Mouse (Mus musculus) telencephalon, adult 2 months (tissue): ENCODE data around the gene Chrm4.
A peak's percentile ranks its signal among the peaks of the same experiment; 100 is the strongest.

Experiments
- DNase-seq: peaks from one replicate; pipeline ENCODE4 v3.0.0-alpha.2; 2011; ENCODE audit warnings: low read depth, low spot score

Gene Chrm4

DNA sequence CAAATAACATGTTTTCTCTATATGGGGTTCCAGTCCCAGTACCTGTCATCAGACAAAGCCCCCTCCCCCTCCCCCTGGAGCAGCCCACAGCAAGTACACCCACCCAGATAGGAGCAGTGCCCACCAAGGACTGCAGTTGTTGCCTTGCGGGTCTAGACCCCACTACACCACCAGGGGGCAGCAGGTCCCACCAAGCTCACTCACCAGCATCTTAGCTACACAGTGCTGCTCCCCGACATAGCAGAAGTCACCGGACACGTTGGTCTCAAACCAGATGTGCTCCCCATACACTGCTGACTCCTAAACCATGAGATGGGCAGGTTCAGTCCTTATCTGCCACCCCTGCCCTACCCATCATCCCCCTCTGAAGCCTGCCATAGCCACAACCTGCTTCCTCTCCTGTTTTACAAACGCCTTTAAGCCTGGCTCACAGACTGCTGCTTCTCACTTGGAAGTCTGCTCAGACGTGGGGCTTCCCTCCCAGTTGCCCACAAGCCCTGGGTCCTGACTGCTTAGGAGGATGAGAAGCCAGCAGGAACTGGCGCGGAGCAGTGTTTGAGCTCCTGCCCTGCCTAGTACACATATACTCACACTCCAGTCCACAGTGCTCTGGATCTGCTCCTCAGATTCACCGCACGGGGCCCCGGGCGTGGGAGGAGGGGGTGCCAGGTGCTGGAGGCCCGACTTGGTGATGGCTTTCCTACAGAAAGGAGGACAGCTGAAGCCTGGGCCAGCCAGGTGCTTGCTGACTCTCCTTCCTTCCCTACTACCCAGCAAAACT lies 17.3 kb downstream of the Chrm4 start:
- DNase-seq: no peak

DNA sequence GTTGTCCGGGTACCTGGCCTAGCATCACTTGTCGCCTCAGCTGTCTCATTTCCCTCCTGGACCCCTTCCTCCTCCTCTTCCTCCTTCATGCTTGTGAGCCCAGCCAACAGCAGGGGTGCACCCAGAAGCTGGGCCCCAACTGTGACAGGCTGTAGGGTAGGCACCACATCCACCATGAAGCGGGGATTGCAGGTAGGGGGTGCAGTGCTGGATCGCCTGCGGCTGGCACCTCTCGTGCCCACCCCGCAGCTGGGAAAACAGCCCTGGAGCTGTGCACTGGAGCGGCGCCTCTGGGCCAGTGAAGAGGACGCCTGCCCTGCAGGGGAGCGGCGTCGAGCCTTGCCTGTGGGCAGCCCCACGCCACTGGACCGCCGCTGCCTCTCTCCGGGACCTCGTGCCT lies 18.4 kb downstream of the Chrm4 start, which contains the start of gene Gm9821:
Gm9821 (plus strand) TSS at position 221 of the 400 bp plus-strand sequence.
- no peak for DNase-seq

DNA sequence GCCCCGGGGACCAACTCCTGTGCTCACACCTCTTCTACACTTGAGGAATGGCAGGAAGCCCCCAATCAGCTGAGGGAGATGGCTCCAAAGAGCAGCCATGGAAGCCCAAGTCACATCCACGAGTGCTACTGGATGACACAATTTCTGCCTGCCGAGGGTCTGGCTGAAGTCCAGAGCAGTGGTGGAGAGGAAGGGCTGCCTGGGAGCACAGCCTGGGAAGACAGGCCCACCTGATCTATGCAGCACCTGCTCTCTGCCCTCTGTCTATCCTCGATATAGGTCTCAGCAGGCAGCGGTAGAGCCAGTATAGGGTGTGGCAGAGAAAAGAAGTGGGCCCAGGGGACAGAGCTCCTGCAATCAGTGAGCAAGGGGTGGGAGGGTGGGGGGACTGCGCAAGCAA lies 19.8 kb downstream of the Chrm4 start:
- DNase-seq: no peak

DNA sequence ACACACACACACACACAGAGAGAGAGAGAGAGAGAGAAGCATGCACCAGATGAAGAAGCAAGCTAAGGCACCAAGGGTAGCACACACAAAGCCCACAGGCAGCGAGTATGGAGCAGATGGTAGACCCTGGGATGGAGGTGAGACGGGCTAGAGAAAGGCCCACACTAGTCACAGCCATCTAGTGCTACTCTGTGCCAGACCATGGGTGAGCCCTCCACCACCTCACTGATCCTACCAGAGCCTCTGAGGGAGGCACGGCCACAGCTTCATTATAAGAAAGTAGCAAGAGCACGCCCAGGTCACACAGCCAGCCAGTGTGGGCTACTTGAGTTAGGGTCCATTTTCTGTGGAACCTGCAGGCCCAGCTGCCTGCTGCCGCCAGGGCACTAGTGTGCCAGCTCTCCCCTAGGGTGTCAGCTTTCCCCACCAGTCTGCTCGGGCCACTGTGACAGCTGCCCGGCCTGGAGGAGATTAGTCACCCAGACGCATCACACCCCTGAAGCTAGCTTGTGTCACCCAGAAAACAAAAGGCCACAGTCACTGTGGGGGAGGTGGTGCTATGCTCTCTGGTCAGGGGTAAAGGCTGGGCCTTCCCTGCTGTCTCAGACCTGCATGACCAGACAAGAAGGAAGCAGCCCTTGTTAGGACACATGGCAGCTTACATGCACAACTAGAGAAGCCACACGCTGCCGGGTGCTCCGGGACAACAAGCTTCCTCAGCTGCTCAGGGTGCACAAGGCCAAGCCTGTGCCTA lies 20.5 kb downstream of the Chrm4 start:
- no peak for DNase-seq

DNA sequence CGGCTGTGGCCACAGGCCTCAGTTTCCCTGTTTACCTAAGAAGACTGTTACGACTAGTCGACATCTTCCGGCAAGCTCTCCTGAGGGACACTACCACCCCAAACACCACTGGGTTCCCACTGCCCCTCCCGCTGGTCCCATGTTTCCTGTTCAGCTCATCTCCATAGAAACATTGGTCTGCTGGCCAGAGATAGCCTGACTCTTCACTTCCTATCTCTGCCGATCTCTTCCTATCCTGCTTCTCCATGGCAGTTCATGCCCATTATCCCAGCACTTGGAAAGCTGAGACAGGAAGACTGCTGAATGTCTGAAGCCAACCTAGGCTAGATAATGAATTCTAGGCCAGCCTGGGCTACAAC lies 21.1 kb downstream of the Chrm4 start:
- DNase-seq: no peak

DNA sequence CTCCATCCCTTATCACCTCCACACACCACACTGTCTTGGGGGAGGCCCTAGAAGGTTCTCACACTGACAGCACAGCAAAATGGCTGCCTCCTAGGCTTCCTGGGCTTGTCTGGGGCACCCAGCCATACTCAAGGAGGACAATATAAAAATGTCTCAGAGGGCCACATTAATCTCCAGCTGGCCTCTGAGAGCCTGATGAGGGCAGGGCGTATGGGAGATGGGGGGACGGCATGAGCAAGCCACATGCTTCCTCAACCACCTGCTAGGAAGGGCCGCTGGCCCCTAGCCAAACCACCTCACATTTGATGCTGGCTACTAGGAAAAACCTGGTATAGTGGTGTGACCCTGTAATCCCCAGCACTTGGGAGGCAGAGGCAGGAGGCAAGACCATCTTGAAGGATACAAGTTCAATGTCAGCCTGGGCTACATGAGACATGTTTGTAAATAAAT lies 21.8 kb downstream of the Chrm4 start:
- DNase-seq: no peak

DNA sequence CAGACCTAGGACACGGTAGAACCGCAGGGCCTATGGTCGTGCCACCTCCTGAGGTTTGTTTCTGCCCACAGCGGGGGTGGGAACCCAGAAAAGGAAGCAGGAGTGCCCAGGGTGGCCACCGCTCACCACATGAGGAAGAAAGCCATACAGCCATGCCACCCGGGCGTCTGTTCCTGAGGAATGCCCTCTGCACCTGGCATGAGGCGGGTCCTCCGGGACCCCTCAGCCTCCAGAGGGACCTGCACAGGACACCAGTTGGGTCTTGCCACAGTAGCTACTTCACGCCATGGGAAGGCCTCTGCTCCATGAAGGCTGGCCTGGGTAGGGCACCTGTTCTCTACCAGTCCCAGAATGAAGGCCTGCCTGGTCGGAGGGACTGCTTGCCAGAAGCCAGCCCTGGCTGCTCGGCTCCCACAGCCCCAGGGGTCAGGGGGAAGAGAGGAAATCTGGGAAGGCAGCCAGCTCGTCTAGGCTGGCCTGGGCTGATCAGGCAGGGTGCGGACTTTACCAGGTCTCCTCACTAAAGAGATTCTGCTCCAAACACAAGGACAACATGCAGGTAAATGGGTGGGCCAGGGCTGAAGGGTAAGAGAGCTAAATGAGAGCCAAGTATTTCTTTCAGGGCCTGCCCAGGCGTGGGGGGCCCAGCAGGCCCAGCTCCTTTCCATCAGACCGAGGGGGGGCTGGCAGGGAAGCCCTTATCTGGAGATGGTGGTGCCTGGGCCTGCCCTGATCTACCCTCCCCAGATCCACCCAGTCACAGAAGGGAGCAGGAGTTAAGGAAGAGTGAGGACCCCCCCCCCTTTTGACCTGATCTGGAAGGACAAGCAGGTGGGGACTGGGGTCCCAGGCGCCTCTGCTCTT lies 22.6 kb downstream of the Chrm4 start:
- no peak for DNase-seq

DNA sequence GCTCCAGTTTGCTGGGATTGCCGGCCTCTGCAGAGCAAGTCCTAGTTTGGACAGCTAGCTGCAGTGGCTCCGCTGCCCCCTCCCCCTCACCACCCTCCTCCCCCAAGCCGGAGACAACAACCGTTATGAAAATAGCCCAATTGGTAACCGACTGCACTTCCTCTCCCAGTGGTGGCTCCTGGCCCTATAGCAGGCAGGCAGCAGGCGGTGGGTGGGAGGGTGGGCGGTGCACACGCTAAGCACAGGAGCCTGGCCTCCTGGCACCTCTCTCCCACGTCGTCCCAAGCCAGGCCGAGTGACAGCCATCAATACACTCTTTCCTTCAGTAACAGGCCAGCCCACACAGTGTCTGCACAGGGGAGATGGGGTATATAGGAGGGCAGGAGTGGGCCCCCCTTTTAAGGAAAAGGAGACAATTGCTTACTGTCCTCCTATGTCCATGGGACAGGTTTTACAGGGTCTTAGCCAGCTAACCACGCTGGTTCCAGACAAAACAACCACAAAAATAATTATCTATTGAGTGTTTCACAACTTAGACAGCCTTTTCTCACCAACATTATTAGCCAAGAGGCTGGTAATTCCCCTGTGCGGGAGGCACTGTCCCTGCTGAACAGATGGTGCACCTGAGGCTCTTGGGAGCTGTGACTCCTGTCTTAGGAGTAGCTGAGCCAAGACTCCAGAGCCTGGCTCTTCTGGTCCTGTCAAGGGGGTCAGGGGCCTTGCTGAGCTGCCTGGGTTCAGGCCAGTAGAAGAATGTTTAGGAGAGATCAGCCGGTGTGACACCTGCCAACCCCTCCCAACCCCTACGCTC lies 23.4 kb downstream of the Chrm4 start:
- DNase-seq: no peak

DNA sequence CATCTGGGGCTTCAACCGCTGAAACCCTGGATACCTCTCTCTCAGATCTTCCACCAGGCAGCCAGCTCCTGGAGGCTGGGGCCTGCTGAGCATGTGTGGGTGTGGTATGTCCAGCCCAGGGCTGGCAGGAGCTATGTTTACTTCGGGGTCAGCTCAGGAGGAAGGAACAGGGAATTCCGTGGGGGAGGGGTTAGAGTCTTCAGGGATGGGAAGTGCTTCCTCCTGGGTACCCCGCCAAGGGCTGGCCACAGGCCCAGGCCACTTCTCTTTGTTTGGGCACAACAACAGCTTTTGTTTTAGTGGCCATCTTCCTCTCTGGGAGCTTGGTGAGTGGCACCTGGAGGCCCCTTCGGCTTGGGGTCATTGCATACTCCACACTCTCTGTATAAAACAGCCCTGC lies 26.8 kb downstream of the Chrm4 start:
- no peak for DNase-seq

DNA sequence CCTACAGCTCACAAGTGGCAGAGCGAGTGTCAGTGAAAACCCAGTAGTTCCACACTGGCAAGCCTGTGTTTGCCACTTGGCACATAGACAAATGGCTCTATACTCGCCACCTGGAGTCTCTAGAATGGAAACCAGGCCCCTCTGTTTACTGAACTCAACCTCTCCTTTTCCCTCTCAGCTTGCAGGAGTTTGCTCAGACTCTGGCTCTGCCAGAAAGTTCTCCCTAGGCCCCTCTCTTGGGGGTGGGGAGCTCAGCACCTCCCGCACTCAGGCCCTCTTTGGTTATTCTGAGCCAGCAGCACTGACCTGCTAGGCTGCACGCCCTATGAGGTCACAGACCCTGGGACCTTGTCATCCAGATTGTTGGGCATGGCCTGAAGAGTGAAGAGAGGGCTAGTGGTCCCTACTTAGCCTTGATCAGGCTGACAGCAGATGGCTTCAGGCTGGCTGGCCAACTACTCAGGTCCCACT lies 28.1 kb downstream of the Chrm4 start:
- DNase-seq: no peak

DNA sequence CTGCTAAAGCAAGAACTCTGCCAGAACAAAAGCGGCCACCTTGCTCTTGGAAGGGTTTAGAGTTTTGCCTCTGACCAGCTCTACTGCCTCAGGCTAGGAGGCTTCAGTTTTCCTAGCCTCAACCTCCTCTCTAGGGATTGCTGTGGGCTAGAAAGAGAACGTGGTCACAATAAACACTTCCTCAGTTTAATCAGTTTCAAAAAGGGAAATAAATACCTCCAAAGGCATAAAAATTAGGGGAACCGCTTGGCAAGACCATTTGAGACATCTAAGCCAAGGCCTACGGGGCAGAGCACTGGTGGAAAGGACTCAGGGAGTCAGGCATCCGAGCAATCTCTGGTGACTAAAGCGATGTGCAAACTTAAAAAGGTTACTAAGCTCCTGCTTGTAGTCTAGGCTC lies 28.8 kb downstream of the Chrm4 start:
- no peak for DNase-seq

DNA sequence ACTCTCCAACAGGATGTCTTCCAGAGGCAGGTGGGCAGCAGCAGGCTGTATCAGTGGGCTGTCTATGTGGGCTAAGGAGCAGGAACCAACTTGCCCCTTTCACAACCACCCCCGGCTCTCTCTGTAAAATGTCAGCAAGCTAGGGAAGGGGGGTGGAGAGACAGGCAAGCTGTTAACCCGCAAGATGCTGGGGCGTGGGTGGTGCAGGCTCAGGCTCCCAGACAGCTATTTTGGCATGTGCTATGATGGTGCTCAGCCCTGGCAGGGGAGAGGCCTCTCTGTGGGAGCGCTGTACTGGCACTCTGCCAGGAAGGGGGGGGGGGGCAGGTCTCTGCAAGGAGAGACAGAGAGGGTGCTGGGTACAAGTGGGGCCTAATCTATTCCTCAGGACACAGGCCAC lies 30.0 kb downstream of the Chrm4 start:
- peak; percentile 94 for DNase-seq

DNA sequence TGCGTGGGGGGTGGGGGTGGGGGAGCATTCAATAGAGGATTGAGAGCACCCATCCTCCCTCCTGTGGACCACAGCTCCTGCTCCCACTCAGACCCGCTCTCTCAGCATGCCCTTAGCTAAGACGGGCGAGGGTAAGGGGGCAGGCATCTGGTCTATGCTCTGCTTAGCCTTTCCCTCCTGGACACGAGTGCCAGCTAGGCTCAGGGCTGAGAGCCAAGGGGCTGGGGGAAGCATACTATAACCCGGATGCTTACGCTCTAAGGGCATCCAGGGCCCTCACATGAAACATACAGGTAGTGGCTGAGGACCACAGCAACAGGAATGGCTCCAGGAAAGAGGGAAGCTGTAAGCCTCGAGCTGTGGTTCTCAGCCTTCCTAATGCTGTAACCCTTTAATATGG lies 31.0 kb downstream of the Chrm4 start:
- no peak for DNase-seq

DNA sequence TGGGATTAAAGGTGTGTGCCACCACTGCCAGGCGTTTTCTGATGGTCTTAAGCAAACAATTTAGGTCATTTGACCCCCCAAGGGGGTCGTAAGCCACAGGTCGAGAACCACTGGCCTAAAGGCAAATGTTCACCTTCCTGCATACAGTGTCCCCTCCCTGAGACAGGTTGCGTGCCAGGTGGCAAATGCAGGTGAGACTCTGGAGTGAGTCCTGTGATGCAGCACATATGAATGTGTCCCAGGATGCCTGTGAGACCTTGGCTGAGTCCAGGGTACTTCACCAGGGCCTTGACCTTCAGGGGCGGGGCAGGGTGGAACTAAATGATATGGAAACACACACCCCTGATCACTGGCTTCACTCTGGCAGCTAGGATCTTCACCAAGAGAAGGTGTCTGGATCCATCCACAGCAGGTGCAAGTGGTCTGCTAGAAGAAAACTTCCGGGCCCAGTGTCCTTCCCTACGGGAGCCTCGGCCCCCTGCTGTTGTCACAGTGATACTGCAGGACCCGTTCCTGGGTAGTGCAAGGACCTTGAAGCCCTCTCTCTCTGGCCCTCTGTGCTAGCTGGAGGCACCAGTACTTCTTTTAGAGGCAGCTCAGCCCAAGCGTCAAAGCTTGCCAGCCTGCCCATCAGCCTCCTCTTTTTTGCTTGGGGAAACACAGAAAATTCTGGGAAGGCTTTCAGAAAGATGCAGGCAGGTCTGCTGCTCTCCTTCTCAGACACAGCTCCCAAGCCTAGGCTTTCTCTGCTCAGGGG lies 31.8 kb downstream of the Chrm4 start:
- no peak for DNase-seq

DNA sequence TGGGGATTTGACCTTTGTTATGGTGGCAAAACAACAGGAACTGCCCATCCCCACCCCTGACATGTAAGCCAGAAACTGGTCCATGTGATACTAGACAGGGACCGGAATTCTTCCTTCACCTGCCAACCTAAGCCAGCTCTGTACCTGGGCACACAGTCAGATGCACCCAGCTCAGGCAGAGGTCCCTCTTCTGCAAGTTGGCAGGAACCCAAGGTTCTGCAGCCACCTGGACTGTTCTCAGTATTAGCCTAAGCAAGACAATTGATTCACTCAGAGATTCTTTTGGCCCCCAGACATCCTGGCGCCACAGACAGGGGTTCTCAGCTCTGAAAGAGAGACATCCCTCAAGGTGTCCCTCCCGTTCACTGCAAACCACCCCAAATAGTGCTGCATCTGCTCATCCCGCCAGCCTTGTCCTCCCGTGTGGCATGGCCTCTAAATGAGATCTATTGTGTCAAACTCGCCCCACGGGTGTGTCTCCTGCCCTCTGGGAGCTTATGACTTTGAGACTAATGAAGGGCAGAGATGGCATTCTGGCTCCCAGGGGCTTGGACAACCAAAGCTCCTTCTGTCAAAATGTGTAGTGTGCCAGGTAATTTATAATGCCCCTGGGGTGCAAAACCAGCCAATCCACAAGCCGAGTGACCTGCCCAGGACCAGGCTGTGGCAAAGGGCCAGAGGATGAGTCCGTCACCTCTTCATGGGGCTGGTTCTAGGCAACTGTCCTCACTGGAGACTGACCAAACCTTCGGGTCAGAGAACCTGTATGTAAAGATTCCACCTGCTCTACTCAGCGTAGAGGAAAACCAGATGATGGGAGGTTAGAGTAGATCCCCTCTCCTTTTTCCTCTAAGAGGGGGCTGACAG lies 32.7 kb downstream of the Chrm4 start:
- DNase-seq: no peak

DNA sequence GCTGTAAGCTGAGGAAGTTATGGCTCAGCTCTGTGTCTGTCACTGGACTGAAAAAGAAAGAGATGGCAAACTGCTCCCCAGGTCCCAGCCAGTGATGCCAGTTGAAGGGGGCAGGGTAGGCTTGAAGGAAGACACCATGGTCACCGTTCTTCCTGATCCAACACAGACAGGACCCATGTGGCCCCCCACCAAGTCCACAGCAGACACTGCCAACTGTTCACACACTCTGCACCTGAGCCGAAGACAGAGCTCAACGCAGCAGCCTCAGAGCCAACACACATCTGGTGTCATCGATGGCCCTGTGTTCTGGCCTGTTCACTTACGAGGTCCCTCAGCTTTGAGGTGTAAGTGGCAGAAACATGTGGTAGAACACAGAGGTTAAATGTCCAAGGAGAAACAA lies 33.4 kb downstream of the Chrm4 start:
- DNase-seq: no peak

DNA sequence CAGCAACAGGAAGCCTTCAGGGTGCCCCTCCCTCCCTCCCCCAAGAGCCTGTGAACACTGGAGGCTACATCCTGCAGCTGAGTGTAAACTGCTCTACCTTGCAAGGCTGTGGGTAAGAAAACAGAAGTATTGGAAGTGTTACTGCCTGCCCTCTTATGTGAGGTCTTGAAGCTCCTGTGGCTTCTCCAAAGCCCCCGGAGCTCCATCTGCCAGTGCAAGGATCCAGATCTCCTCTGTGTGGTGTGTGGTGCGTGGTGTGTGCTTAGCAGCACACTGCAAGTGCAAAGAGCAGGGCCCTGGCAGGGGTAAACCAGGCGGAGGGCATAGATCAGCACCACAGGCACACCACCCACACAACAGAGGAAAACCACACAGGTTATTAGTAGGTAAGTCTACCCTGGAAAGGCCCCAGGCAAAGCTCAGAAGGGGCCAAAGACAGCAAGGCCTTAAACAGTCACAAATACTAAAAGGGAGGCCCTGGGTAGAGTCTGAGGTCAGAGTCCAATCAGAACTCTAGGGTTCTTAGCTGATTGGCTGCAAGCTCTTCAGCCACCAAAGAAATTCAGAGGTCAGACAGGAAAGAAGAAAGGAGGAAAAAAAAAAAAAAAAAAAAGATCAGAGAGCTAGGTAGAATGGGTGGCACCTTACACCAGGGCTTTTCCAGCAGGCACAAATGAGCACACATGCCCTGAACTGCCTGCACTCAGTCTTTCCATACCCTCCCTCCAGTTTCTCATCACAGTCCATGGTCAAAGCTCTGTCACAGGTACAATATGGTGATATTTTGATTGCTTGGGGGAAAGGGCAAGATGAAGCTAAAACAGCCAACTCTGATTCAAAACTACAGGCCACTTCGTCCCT lies 35.1 kb downstream of the Chrm4 start:
- DNase-seq: no peak

DNA sequence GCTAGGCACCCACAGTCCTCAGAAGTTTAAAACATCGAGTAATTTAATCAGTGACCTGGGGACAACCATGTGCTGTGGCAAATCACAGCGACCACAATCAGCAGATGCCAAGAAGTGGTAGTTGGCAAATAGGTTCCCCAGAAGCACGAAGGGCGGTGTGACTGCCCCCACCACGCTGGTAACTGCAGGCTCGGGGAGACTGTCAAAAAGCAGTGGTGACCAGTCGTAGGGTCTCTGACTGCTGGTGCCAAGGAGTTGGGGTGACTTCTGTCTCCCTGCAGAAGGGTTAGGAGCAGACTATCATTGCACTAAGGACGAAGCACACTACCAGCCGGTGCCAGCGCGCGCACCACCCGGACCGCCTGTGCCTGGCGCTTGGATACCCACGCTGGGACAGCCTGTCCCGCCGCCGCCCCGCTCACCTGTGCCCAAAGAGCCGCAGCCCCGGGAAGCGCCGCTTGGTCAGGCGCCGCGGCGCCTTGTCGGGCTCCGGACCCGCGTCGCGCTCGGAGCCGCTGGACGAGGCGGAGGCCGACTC lies 35.9 kb downstream of the Chrm4 start:
- no peak for DNase-seq
